Mouse (Mus musculus): ENCODE data around the gene Sorcs3.

GRCm38 (mm10) chr19:48283217-48283616, 77.4 kb downstream of the Sorcs3 start:
- TF ChIP-seq CTCF (conservative IDR thresholded peaks at IDR 0.05; ENCODE audit: low read length) (no peak), NANOG (IDR thresholded peaks at IDR 0.05; ENCODE audit: borderline replicate concordance, low read length) (no peak)
